Mouse (Mus musculus) embryonic stem cell, embryonic (primary cell): Measurements from ENCODE around the gene Cdk5rap3.

ENCODE experiments used
- CTCF ChIA-PET, 4 experiments: fragments of 300-600 bp in 2 of 4; fragments of 350-600 bp in 2 of 4; sonication (Branson Sonifier 250); formaldehyde crosslinking; loops; one replicate each; lab custom pipeline; 2022; ENCODE audit warnings: inconsistent platforms in 2 of 4; lab: Charles Lee
- POLR2A ChIA-PET, 4 experiments: fragments of 300-600 bp in 2 of 4; fragments of 350-600 bp in 2 of 4; sonication (Branson Sonifier 250); formaldehyde crosslinking; loops; one replicate each; lab custom pipeline; 2022; ENCODE audit warnings: antibody characterized with exemption in 4 of 4, inconsistent platforms in 1 of 4; lab: Charles Lee

Cdk5rap3 gene

DNA sequence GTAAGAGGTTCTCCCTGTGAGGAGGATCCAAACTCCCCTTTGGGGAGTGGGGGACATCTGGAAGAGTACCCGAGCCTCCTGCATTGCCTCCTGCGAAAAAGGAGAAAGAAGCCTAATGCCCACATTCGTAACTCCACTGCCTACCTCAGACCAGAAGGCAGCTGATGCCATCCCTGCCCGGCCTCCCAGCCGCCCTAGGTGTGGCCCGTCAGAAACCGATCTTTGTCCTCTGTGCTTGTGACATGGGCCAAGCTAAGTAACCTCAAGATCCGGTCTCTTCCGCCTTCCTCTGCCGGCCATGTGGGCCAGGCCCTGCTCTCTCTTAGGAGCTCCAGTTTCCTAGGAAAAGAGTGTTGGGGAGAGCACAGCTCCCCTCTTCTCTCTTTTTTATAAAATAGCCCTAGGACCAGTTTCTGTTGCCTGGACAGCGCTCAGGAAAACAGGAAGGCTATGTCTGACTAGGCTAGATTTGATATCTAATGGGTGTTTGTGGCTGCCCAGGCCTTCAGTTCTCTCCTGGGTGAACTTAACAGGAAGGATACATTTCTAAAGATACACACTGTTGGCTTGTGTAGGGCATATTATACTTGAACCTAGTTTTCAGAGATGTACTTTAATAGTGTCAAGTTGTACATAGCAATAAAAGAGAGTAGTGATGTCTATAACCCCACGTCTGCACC is 9.3 kb upstream of the Cdk5rap3 start:
- POLR2A ChIA-PET: interaction anchor here in 3 of 4 experiments (0.7 to 11.0 kb wide), 6 partner anchors 9 to 101 kb away, joined by 3 to 134 read pairs (median 4); partner anchors contain the start of genes Pnpo (in 2 of the 3) and Cdk5rap3 (in 1 of the 3)
- CTCF ChIA-PET: interaction anchor here in 2 of 4 experiments (1.0 to 1.7 kb wide), 3 partner anchors 9 to 30 kb away, joined by 3 to 4 read pairs (median 3); partner anchors contain the start of gene Cdk5rap3 (in 1 of the 2)

DNA sequence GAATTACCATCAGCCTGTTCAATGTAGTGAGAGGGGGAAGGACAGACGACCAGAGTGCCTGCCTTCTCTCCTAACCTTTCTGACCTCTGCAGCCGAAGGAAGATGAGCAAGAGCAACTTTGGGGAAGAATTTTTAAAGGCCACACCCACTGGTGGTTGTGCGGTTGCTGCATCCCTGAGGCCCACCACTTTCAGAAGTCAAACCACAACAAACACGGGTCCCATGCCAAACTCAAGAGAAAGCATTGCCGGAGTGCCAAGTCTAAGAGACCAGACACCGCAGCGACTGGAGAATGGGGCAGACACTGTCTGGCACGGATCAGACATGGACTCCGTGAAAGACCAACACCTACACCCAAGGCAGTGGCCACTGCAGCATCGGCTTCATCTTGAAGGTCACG is 8.6 kb upstream of the Cdk5rap3 start:
- ChIA-PET CTCF (interaction anchor here in 1 of 4 experiments (0.9 to 1.3 kb wide), 4 partner anchors 8 to 15 kb away, joined by 3 to 4 read pairs (median 3); partner anchors contain the start of gene Cdk5rap3), POLR2A (interaction anchor here in 3 of 4 experiments (0.6 to 2.0 kb wide), 5 partner anchors 9 to 117 kb away, joined by 3 to 6 read pairs (median 5); partner anchors contain the start of genes Cdk5rap3 (in 1 of the 3), Mrpl10 (in 1 of the 3) and Pnpo (in 1 of the 3))

DNA sequence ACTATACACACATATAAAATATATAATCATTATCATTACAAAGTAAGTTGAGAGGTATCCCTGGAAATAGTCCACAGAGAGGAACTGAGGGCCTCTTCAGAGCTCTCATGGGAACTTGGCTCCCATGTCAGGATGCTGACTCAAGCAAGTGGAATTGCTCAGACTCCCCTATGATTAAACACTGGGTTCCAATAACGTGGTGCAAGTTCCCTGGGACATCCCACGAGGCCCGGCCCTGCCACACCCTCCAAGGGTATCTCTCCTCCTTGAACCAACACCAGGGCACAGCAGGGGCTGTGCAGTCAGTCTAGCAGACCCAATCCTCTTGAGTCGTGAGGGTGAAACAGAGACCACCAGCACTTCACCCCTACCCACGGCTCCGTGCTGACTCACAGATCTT is 2.7 kb upstream of the Cdk5rap3 start:
- POLR2A ChIA-PET: interaction anchor here in 2 of 4 experiments (0.6 to 3.9 kb wide), 5 partner anchors 9 to 162 kb away, joined by 3 to 25 read pairs (median 4); partner anchors contain the start of genes Pnpo (in 1 of the 2) and Prr15l (in 1 of the 2)
- CTCF ChIA-PET: interaction anchor here in 1 of 4 experiments (0.6 kb wide), 1 partner anchor 127 kb away, joined by 4 read pairs; no protein-coding TSS in a partner anchor

DNA sequence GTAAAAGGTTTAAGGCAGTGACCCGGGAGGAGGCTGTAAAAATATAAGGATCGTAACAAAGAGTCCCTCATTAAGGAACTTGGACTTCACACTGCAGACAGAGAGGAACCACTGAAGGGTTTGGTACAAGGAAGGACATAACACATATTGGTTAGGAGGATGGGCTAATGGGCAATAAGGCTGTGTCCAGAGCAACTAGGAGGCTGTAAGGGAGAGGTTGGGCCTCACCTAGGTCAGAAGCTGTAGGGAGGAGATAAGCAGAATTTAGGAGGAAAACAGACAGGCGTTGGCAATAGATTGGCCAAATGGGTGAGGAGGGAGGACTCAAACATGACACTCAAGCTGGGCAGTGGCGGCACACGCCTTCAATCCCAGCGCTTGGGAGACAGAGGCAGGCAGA is 1.1 kb upstream of the Cdk5rap3 start:
- ChIA-PET POLR2A (interaction anchor here (0.6 to 3.9 kb wide), 17 partner anchors 11 to 1148 kb away, joined by 3 to 67 read pairs (median 8); partner anchors contain the start of genes Pnpo (in 1 of the 4) and Prr15l (in 1 of the 4)), CTCF (interaction anchor here in 3 of 4 experiments (0.7 to 2.7 kb wide), 7 partner anchors 8 to 124 kb away, joined by 3 to 13 read pairs (median 8); partner anchors contain the start of genes Lrrc46 (in 1 of the 3), Mrpl10 (in 1 of the 3) and Prr15l (in 1 of the 3))

DNA sequence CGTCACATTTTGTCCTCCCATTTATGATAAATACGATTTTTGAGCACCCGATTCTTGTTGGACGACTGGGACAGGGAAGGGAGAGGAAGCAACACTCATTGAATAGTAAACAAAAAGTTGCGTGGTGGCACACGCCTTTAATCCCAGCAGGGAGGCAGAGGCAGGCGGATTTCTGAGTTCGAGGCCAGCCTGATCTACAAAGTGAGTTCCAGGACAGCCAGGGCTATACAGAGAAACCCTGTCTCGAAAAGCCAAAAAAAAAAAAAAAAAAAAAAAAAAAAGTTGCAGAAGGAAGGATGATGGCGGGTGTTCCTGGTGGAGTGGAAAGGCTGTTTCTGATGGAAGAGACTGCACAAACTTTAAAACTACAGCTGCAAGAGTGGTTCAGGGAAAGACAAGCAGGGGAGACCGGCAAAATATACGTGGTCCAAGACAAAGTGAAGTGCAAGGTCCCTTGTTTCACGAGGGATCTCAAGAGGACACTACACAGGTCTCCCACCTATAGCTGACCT is 645 bp upstream of the Cdk5rap3 start:
- POLR2A ChIA-PET: interaction anchor here (0.5 to 3.9 kb wide), 92 partner anchors 7 to 1930 kb away, joined by 3 to 67 read pairs (median 4); partner anchors contain the start of genes Pnpo (in 4 of the 4), Lrrc46 (in 2 of the 4), Mrpl10 (in 2 of the 4) and Osbpl7 (in 1 of the 4)
- CTCF ChIA-PET: interaction anchor here (0.5 to 2.7 kb wide), 86 partner anchors 7 to 1300 kb away, joined by 3 to 29 read pairs (median 4); partner anchors contain the start of genes Pnpo (in 3 of the 4), Lrrc46 (in 2 of the 4), Mrpl10 (in 2 of the 4) and Scrn2 (in 2 of the 4)

DNA sequence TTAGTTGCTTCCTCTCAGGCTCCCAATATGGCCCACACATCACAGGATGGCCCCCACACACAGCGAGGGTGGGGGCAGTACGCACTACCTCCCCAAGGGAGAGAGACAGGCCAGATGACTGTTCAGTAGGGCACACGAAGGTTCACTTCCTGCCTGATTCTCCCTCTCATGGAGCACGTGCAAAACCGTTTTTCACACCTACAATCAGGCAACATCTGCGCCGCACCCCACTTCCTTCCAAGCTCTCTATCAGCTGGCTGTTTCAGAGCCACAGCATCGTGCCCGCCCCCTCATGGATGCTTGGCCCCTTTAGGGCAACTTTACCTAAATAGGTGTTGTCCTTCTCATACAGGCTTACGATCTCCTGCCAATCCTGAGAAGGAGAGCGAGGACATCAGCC is 3.6 kb downstream of the Cdk5rap3 start:
- POLR2A ChIA-PET: interaction anchor here in 2 of 4 experiments (0.6 to 1.6 kb wide), 5 partner anchors 14 to 123 kb away, joined by 3 to 4 read pairs (median 4); no protein-coding TSS in a partner anchor

DNA sequence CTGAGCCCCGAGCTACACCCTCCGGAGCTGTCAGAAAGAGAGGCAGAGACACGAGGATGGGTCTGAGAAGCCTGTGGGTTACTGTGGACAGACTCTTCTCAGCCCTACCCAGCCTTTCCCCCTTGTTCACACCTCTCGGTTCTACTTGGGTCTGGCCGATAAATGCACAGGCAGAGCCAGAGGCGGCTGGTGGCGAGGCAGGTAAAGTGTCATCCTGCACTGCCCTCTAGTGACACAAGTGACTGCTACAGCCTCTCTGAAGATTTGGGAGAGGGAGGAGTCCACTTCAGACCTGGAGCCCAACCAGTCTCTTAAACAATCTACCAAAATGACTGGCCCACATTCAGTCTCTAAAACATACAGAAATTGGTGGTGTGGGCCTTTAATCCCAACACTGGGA is 6.3 kb downstream of the Cdk5rap3 start:
- CTCF ChIA-PET: interaction anchor here (0.5 to 2.4 kb wide), 13 partner anchors 10 to 292 kb away, joined by 3 to 21 read pairs (median 4); partner anchors contain the start of gene Lrrc46 (in 1 of the 4)
- POLR2A ChIA-PET: interaction anchor here in 2 of 4 experiments (0.6 to 2.4 kb wide), 4 partner anchors 10 to 42 kb away, joined by 3 to 10 read pairs (median 6); no protein-coding TSS in a partner anchor

More for the DNA sequence above, 3.6 kb downstream of the Cdk5rap3 start:
- CTCF ChIA-PET: interaction anchor here in 1 of 4 experiments (1.3 kb wide), 1 partner anchor 51 kb away, joined by 3 read pairs; no protein-coding TSS in a partner anchor

DNA sequence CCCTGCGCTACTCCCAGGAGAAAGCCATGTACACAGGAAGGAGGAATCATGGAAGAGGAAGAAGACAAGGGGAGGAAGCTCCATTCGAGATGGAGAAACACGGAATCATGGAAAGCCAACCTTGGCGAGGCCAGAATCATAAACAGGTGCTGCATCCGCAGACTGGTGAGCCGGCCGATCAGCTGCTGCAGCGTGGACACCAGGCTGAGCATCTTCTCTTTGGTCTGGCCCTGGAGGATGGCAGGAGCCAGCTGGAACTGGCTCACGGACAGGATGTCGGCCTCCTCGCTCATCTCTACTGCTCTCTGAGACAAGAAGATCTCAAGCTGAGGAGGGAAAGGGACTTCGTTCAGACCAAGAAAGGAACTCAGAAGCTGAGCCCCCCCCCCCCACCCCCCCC is 7.7 kb downstream of the Cdk5rap3 start:
- CTCF ChIA-PET: interaction anchor here in 2 of 4 experiments (0.6 to 2.2 kb wide), 7 partner anchors 8 to 131 kb away, joined by 3 to 9 read pairs (median 4); partner anchors contain the start of gene Cdk5rap3 (in 1 of the 2)
- POLR2A ChIA-PET: interaction anchor here (0.6 to 4.3 kb wide), 15 partner anchors 8 to 267 kb away, joined by 3 to 18 read pairs (median 3); partner anchors contain the start of gene Cdk5rap3 (in 1 of the 4)

DNA sequence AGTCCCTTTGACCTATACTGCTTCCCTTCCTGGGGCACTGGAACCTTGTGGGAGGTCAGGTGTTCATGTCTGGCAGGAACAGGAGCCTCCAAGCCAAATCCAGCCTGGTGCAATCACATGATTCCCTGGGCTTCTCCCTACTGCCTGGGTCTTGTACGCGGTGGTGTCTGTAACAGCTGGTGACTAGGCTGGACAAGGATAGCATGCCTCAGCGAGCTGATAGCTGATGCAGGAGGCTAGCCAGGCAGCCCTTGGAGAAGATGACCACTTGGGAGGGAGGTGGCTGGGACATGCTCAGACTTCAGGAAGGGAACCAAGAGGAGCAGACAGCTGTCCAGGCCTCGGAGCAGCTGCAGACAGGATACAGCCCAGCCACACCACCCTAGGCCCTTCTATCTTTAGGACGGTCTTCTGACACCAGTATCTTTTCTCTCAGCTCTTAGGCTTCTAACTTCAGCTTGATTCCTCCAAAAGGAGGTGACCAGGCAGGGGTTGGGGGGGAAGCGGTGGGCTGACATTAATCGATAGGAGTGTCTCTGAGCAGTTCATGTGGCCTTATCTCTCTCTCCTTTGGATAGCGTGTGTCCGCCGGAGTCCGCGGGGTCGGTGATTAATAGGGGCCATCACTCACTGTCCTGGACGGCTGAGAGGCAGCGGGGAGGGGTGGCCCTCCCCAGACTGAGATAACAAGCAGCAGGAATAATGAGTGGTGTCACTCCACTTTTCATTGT is 9.7 kb downstream of the Cdk5rap3 start:
- ChIA-PET CTCF (interaction anchor here in 3 of 4 experiments (0.5 to 2.3 kb wide), 7 partner anchors 9 to 44 kb away, joined by 3 to 8 read pairs (median 3); partner anchors contain the start of genes Cdk5rap3 (in 2 of the 3) and Pnpo (in 1 of the 3)), POLR2A (interaction anchor here in 3 of 4 experiments (0.7 to 4.3 kb wide), 17 partner anchors 9 to 180 kb away, joined by 3 to 18 read pairs (median 3); partner anchors contain the start of gene Pnpo (in 1 of the 3))

DNA sequence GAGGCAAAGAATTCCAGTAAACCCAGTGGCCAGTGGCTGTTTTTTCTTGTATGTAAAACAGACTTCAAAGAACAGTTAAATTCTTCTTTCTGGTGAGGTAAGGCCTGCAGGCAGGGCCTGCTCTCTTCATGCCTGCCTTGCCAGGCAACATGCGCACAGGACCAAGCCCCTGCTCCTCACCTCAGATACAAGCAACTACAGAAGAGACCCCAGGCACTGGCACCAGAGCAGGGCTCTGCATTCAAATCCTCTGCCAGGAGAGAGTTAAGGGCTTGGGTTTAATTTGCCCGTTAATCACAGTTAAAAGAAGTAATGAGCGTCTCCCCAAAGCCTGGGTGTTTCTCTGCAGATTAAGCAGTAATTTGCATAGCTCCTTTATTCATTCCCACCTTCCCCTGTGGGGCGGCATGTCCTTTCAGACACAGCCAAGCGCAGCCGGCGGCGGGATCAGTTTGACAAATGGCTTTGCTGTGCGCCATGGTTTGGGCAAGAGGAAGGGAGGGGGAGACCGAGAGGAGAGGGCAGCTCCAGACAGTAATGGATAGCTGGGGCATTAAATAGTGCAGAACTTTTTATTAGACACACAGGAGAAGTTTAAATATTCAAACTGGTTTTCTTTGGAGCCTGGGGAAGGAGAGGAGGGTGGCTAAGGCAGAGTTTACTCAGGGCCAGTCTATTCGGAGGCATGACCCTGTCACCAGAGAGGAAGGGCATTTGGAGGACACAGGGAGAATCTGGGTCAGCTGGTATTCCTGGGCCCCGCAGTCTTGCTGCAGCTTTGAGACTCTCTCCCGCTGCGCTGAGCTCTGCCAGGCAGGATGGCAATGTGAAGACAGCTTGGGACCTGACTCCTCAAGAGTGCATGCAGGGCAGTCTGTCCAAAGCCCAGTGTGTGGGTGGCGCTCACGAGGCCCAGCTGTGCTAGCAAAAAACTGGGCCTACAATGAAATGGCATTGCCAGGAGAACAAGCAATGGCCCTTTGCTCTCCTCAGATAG is 13.4 kb downstream of the Cdk5rap3 start:
- CTCF ChIA-PET: interaction anchor here in 3 of 4 experiments (0.6 to 1.1 kb wide), 6 partner anchors 13 to 524 kb away, joined by 3 to 8 read pairs (median 3); partner anchors contain the start of gene Cdk5rap3 (in 1 of the 3)

DNA sequence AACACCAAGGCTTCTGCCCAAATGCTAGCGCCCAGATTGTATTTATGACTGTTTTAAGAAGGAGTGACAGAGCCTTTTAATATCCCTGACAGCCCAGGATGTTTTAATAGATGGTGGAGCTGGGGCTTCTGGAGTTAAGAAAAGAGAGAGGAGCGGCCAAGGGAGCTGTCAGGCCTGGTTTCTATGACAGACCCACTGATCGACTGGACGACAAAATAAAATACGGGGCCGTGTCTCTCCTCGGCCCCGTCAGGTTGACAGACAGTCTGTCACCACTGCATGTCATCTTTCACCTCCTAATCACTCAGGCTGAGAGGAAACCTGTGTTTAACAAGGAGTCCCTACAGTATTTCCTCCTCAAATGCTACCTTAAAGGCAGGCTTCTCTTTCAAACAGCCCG is 15.0 kb downstream of the Cdk5rap3 start:
- ChIA-PET POLR2A (interaction anchor here in 3 of 4 experiments (0.6 to 2.2 kb wide), 11 partner anchors 15 to 140 kb away, joined by 3 to 11 read pairs (median 4); partner anchors contain the start of genes Cdk5rap3 (in 1 of the 3), Lrrc46 (in 1 of the 3) and Mrpl10 (in 1 of the 3)), CTCF (interaction anchor here in 2 of 4 experiments (0.5 to 1.1 kb wide), 4 partner anchors 15 to 138 kb away, joined by 3 to 6 read pairs (median 4); partner anchors contain the start of gene Cdk5rap3 (in 1 of the 2))

More for the DNA sequence above, 13.4 kb downstream of the Cdk5rap3 start:
- POLR2A ChIA-PET: interaction anchor here in 3 of 4 experiments (0.5 to 1.8 kb wide), 8 partner anchors 13 to 410 kb away, joined by 3 to 10 read pairs (median 3); partner anchors contain the start of gene Cdk5rap3 (in 1 of the 3)

DNA sequence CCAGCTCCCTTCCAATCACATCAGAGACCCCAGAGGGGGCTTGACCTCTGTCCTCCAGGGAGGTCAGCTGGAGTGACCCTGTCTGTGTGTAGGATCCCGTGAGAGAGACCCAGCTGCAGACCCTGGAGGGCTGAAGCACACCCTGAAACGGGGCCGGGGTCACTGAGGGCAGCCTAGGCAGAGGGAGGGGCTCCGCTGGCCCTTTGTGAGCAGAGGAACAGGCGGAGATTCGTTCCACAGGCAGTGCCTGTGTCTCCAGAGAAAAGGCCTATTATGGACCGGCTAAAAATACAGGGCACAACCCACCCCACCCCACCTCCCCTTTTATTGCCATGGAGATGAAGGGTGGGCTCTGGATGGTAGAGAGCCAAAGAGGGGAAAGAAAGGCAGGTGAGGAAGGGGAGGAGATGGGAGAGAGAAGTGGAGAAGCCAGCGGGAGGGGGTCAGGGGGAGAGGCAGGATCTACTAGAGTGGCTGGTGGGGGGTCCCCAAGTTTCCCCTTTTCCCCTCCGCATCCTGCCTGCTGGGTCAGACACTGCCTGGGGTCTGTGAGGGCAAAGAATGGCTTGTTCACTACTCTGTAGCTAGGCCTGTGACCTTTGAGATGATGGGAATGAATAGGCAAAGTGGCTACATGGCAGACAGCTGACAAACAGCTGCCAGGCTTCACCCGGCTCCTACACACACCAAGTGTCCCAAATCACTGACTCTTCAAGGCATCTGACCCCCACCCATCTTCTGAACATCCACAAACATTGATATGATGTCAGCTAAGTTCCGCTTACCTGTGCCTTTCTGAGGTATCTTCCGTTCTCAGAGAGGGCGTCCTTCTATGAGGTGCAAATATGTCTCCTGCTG is 16.6 kb downstream of the Cdk5rap3 start:
- ChIA-PET POLR2A (interaction anchor here (0.5 to 2.2 kb wide), 33 partner anchors 8 to 1024 kb away, joined by 3 to 11 read pairs (median 3); partner anchors contain the start of genes Cdk5rap3 (in 2 of the 4), Nfe2l1 (in 1 of the 4) and Pnpo (in 1 of the 4)), CTCF (interaction anchor here (0.6 to 1.9 kb wide), 18 partner anchors 9 to 608 kb away, joined by 3 to 12 read pairs (median 4); partner anchors contain the start of gene Cdk5rap3 (in 1 of the 4))

DNA sequence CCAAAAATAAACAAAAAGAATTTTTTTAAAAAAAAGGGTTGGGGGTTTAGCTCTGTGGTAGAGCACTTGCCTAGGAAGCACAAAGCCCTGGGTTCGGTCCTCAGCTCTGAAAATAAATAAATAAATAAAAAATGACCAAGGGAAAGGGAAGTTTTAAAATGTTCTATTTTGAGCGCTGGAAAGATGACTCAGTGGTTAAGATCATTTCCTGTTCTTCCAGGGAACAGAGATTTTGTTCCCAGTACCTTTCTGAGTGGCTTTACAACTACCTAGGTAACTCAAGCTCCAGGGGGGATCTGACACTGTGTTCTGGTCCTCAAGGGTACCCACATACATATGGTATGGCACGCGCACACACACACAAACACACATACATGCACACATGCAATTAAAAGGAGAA is 20.4 kb downstream of the Cdk5rap3 start:
- ChIA-PET POLR2A (interaction anchor here in 2 of 4 experiments (0.9 to 2.7 kb wide), 5 partner anchors 14 to 126 kb away, joined by 3 to 11 read pairs (median 3); partner anchors contain the start of gene Cdk5rap3 (in 1 of the 2)), CTCF (interaction anchor here in 2 of 4 experiments (0.9 to 1.0 kb wide), 3 partner anchors 10 to 131 kb away, joined by 3 to 5 read pairs (median 4); partner anchors contain the start of gene Cdk5rap3 (in 1 of the 2))
